Mouse (Mus musculus): Measurements from ENCODE around the gene Astn2.
"Not testable (repeated sequence)": the region's sequence is repeated elsewhere in the genome, so short reads cannot be mapped to it uniquely, and the experiment has no call there.

Astn2 gene

DNA sequence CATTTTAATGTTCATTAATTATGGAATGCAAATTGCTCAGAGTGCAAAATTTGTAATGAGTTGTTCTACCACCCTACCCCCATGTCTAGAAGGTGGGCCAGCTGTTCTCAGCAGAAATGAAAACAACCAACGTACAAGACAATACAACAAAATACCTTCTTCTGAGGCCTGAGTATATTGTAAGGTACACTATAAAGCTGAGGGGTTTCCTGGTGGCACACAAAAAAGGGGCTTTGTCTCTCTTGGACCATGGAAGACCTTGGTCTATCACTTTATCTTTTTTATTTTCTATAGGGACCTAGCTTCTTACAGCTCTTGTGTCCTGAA, 645.6 kb downstream of the Astn2 start:
- no peak for DNase-seq (ENCODE audit: low read depth, low spot score)

DNA sequence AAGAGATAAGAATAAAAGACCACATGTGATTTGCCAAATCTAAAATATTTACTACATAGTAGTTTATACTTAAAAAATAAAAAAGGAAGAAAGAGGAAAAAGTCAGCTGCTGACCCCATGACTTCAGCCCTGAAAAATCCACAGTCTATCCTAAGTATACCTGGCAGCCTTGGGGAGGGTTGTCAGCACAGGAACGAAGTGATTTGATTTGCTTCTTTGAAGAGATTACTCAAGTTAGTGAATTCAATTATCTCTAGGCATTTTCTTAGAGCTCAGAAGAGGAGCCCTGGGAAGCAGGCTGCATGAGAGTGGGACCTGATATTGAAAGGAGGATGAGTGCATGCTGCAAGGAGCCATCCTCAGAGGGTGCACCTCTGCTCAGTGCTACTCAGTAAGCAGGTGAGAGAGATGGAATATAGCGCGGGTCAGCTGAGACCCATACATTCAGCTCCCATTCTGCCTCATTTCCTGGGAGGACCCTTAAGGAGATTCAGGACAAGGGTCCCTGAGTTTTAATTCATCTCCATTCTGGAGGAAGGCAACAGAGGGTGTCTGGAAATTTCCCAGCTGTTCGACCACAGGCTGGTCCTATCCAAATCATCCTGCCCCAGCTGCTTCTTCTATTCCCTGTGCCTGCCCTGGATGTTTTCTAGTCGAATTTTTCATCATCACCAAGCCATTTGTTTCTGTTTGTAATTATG, 646.1 kb downstream of the Astn2 start:
- DNase-seq (ENCODE audit: low read depth, low spot score): no peak

GRCm38 (mm10) chr4:65752941-65753340, 651.5 kb downstream of the Astn2 start:
- no peak for DNase-seq (ENCODE audit: low read depth, low spot score)

DNA sequence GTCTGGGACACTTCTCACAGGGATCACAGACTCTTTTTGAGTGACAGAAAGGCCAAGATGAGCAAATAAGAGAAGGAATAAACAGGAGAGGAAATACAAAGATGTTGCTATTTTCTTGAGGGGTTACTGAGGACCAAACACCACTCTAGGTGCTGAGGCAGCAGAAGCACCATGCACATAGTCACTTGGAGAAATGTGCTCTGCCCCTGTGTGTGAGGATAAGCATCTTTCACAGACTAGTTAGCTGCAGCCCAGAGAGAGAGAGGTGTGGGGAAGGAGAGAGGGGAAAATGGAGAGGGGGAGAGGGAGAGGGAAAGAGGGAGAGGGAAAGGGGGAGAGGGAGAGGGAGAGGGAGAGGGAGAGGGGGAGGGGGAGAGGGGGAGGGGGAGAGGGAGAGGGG, 659.6 kb downstream of the Astn2 start:
- no peak for DNase-seq (ENCODE audit: low read depth, low spot score)

DNA sequence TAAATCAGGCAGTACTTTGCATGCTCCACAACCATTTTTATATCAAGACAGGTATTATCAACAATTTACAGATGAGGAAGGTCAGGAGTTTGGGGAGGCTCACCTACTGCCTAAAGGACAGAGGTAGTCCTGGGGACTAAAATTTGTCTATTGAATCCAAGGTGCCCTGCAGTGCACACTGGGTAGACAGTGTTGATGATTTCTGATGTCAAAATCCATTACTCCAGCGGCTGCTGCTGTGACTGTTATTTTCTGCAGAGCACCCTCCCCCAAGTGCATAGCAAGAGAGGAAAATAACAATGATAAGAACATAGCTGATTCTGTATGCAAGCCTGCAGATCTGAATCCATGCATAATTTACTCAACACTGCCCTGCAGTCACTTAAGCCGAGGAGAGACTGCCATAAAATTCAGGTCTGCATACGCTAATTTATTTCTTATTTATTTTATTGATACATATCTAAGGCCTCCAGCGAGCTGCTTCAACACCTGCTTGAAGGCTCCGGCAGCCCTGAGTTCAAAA, 660.3 kb downstream of the Astn2 start:
- DNase-seq (ENCODE audit: low read depth, low spot score): no peak

- DNase-seq (ENCODE audit: low read depth, low spot score): no peak
Measured at GRCm38 (mm10) chr4:65743160-65743691, 661.2 kb downstream of the Astn2 start.

- no peak for DNase-seq (ENCODE audit: low read depth, low spot score)
Measured at GRCm38 (mm10) chr4:65724414-65724813, 680.0 kb downstream of the Astn2 start.

DNA sequence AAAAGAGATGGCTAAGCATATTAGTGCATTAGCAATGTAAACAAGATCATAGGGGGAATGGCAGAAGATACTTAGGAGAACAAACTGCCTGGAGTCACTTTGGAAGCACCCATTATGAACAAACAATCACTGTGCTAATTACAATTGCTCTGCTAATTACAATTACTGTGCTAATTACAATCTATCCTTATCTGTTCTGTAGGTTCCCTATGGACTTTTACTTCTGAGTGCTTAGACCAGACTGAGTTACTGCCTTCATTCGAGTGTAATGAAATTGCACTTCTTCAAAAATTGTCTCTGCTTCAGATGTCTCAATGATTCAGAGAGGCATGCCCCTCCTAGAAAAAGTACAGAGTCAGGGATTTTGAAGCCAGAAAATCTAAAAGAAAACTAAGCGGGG, 684.8 kb downstream of the Astn2 start:
- DNase-seq (ENCODE audit: low read depth, low spot score): no peak

DNA sequence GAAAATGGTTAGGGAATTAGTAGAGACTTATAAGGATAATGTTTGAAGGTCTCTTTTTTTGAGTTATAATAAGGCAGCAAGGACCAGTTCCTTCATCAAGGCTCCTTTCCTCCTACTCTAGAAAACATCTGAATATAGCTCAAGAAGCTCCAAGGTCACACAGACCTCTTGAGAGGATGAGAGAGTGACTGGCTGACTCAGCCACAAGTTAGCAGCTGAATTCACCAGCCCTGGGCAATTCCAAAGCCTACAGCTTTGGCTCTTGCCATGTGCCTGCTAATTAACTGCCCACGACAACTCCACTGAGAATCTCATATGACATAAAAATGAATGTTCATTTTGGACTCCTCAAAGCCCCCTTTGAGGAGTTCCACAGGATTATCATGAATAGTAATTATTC, 686.5 kb downstream of the Astn2 start:
- DNase-seq (ENCODE audit: low read depth, low spot score): no peak

- DNase-seq (ENCODE audit: low read depth, low spot score): no peak
Measured at GRCm38 (mm10) chr4:65716086-65716485, 688.3 kb downstream of the Astn2 start.

- DNase-seq (ENCODE audit: low read depth, low spot score): no peak
Measured at GRCm38 (mm10) chr4:65711678-65712077, 692.7 kb downstream of the Astn2 start.

GRCm38 (mm10) chr4:65710623-65711022, 693.8 kb downstream of the Astn2 start:
- no peak for DNase-seq (ENCODE audit: low read depth, low spot score)

GRCm38 (mm10) chr4:65701848-65702247, 702.6 kb downstream of the Astn2 start:
- no peak for DNase-seq (ENCODE audit: low read depth, low spot score)

GRCm38 (mm10) chr4:65699743-65700361, 704.6 kb downstream of the Astn2 start:
- no peak for DNase-seq (ENCODE audit: low read depth, low spot score)

GRCm38 (mm10) chr4:65695241-65695640, 709.2 kb downstream of the Astn2 start:
- no peak for DNase-seq (ENCODE audit: low read depth, low spot score)

- DNase-seq (ENCODE audit: low read depth, low spot score): no peak
Measured at GRCm38 (mm10) chr4:65694011-65694410, 710.4 kb downstream of the Astn2 start.

- no peak for DNase-seq (ENCODE audit: low read depth, low spot score)
Measured at GRCm38 (mm10) chr4:65687006-65687723, 717.2 kb downstream of the Astn2 start.

DNA sequence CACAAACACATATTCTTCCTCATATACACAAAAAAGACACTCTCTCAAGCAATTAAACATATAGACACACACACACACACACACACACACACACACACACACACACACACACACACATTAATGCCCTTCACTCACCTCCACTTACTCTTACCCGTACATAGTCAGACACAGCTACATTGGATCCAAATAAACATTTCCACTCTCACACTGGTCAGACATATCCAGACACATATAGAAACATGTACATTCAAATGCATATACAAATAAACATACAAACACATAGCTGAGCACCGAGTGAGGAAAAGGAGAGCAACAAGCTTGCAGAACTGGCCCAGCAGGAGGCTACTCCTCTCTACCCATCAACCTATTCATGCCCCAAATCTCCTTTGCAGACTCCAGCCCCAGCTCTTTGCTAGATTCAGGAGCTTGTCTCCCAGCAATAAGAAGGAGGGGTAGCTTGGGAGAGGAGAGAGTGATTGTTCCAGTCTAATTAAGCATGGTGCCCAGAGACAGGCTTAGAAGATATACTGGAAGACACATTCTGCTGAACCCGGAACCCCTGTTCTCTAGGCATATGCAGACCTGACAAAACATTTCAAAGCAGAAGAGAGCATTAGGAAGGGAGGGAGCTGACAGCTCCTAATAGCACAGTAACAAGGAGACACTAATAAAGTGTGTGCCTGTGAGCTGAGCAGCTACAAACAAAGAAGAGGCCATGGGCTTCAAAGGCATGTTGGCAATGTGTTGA, 718.0 kb downstream of the Astn2 start:
- DNase-seq (ENCODE audit: low read depth, low spot score): no peak

- DNase-seq (ENCODE audit: low read depth, low spot score): no peak
Measured at GRCm38 (mm10) chr4:65684401-65684800, 720.0 kb downstream of the Astn2 start.

- not testable (repeated sequence) for DNase-seq (ENCODE audit: low read depth, low spot score)
Measured at GRCm38 (mm10) chr4:65679786-65680185, 724.6 kb downstream of the Astn2 start.

DNA sequence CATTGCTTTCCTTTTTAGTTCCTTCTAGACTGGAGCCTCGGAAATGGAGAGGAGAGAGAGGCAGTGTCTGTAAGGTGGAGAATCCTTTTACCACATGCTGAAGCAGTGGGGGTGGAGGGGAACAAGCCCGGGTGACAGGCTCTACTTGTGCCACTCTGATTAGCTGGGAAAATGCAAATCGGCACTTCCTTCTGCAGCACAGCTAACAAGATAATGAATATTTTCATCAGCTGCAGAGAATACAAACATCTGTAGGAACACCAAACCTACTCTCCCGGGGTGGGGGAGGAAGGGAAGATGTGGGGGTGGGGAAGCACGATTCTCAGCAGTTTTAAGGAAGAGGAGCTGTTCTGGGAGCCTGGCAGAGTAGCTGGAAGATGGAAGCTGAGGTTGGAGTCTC, 725.5 kb downstream of the Astn2 start:
- no peak for DNase-seq (ENCODE audit: low read depth, low spot score)

DNA sequence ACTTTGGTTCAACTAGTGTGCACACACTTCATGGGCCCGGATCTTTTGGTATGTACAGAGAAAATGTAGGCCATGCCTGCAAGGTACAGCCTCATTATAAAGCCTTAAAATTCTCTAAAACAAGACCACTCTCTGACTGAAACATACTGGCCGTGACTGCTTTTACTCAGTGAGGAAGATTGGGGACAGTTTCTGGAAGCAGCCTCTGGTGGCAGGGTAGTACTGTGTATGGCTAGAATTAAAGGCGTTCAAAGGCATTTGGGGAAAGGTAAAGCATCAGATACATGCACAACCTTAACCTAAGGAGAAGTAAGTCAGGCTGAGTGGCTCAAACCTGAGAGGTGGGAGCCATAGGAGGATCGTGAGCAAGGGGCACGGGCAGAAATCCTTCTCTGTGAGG, 725.9 kb downstream of the Astn2 start:
- no peak for DNase-seq (ENCODE audit: low read depth, low spot score)
